Mouse (Mus musculus) kidney, embryonic 14.5 days (tissue): ENCODE data around the gene Ccdc85c. TPM values are rescaled to one million over a fixed set of nuclear protein-coding genes. Genes with fewer than 3 reads are reported as not detected.
A peak's percentile ranks its signal among the peaks of the same experiment; 100 is the strongest.

ENCODE experiments used
- ATAC-seq: fragments of 200-750 bp; cut with Nextera tagmentation; 2 replicates; pipeline ENCODE4 v1.8.0; 2017; ENCODE audit warnings: moderate number of reproducible peaks, mild to moderate bottlenecking, moderate TSS enrichment, moderate library complexity; ENCODE audit not compliant: low FRiP score, low TSS enrichment
- H3K27ac ChIP-seq: fragments of 300-500 bp; sonication (generic); 2 replicates; pipeline ENCODE4 v1.5.1; 2014; ENCODE audit warnings: low read depth, mild to moderate bottlenecking, low read length, moderate library complexity, mixed read lengths
- H3K27me3 ChIP-seq: fragments of 300-500 bp; sonication (generic); 2 replicates; pipeline ENCODE4 v1.6.1; 2014; ENCODE audit warnings: mild to moderate bottlenecking, low read length; ENCODE audit not compliant: control insufficient read depth, insufficient read depth
- H3K36me3 ChIP-seq: fragments of 300-500 bp; sonication (generic); 2 replicates; pipeline ENCODE4 v1.6.1; 2014; ENCODE audit warnings: low read length, mixed read lengths; ENCODE audit not compliant: control insufficient read depth, insufficient read depth
- H3K4me1 ChIP-seq: fragments of 300-500 bp; sonication (generic); 2 replicates; pipeline ENCODE4 v1.6.1; 2014; ENCODE audit warnings: low read length, mixed read lengths; ENCODE audit not compliant: control insufficient read depth, insufficient read depth
- H3K4me2 ChIP-seq: fragments of 300-500 bp; sonication (generic); replicated peaks from 2 replicates; pipeline ENCODE4 v1.6.1; 2014; ENCODE audit warnings: low read depth, mild to moderate bottlenecking, low read length
- H3K4me3 ChIP-seq: fragments of 300-500 bp; sonication (generic); 2 replicates; pipeline ENCODE4 v1.5.1; 2014; ENCODE audit warnings: mild to moderate bottlenecking, low read length
- H3K9ac ChIP-seq: fragments of 300-500 bp; sonication (generic); 2 replicates; pipeline ENCODE4 v1.6.1; 2014; ENCODE audit warnings: low read depth, mild to moderate bottlenecking, low read length, moderate library complexity
- H3K9me3 ChIP-seq: fragments of 300-500 bp; sonication (generic); 2 replicates; pipeline ENCODE4 v1.6.1; 2016; ENCODE audit warnings: low read length; ENCODE audit not compliant: control insufficient read depth
- WGBS: fragments of 180-500 bp; shearing (Covaris S2); extraction: QIAGEN DNeasy Blood & Tissue Kit; methylation state at CpG from one replicate; pipeline ENCODE4 v1.1.7; 2014; 5-methylcytosine and 5-hydroxymethylcytosine counted together
- polyA plus RNA-seq: library from polyadenylated mRNA; unstranded; fragments of >200 nt; fragmentation: Nextera tagmentation; extraction: Ambion mirVana; gene quantifications from 2 replicates; pipeline ENCODE4 v1.2.1, GENCODE M21; 2014

The Ccdc85c gene
- polyA plus RNA-seq, 1 experiment from 2014 or later = 9.9 TPM

- Histone ChIP-seq H3K4me1 (peaks cover 54% of the 10 kb centered on the region), H3K9me3 (no peaks in the 10 kb centered on the region), H3K27ac (no peak overlapping the region), H3K9ac (no peak overlapping the region), H3K36me3 (no peaks in the 10 kb centered on the region), H3K4me2 (no peak overlapping the region), H3K27me3 (no peaks in the 10 kb centered on the region), H3K4me3 (no peak overlapping the region)
- 71% methylated on average over 31 of the region's 31 CpGs for WGBS
- no peak for ATAC-seq
Observed at GRCm38 (mm10) chr12:108251034-108251792, 24.0 kb downstream of the Ccdc85c start.

GRCm38 (mm10) chr12:108249522-108249921 is 25.7 kb downstream of the Ccdc85c start:
- Histone ChIP-seq H3K4me1 (peaks cover 60% of the 10 kb centered on the region), H3K4me3 (no peak overlapping the region), H3K27me3 (no peaks in the 10 kb centered on the region), H3K27ac (no peak overlapping the region), H3K9ac (no peak overlapping the region), H3K9me3 (no peaks in the 10 kb centered on the region), H3K36me3 (no peaks in the 10 kb centered on the region), H3K4me2 (no peak overlapping the region)
- ATAC-seq = no peak
- 51% methylated on average over 10 of the region's 10 CpGs for WGBS

GRCm38 (mm10) chr12:108249019-108249418 is 26.2 kb downstream of the Ccdc85c start:
- H3K4me3 ChIP-seq = no peak overlapping the region
- H3K27me3 ChIP-seq = no peaks in the 10 kb centered on the region
- H3K9ac ChIP-seq = no peak overlapping the region
- H3K27ac ChIP-seq = no peak overlapping the region
- 93% methylated on average over 8 of the region's 8 CpGs for WGBS
- no peaks in the 10 kb centered on the region for H3K9me3 ChIP-seq
- no peak overlapping the region for H3K4me2 ChIP-seq
- peaks cover 64% of the 10 kb centered on the region for H3K4me1 ChIP-seq
- no peak for ATAC-seq
- no peaks in the 10 kb centered on the region for H3K36me3 ChIP-seq

GRCm38 (mm10) chr12:108246759-108247500 is 28.3 kb downstream of the Ccdc85c start:
- 76% methylated on average over 10 of the region's 10 CpGs for WGBS
- H3K9me3 ChIP-seq = no peaks in the 10 kb centered on the region
- H3K9ac ChIP-seq = no peak overlapping the region
- no peaks in the 10 kb centered on the region for H3K36me3 ChIP-seq
- no peak overlapping the region for H3K4me3 ChIP-seq
- H3K4me1 ChIP-seq = peaks cover 68% of the 10 kb centered on the region
- no peak for ATAC-seq
- no peak overlapping the region for H3K4me2 ChIP-seq
- no peaks in the 10 kb centered on the region for H3K27me3 ChIP-seq
- H3K27ac ChIP-seq = no peak overlapping the region

- Histone ChIP-seq H3K27ac (no peak overlapping the region), H3K4me2 (no peak overlapping the region), H3K9me3 (no peaks in the 10 kb centered on the region), H3K9ac (no peak overlapping the region), H3K4me3 (no peak overlapping the region), H3K36me3 (no peaks in the 10 kb centered on the region), H3K27me3 (no peaks in the 10 kb centered on the region), H3K4me1 (peaks cover 75% of the 10 kb centered on the region)
- WGBS = 42% methylated on average over 9 of the region's 9 CpGs
- no peak for ATAC-seq
Observed at GRCm38 (mm10) chr12:108245579-108245978, 29.6 kb downstream of the Ccdc85c start.

GRCm38 (mm10) chr12:108244778-108245177 is 30.4 kb downstream of the Ccdc85c start:
- peak; percentile 53 for ATAC-seq
- Histone ChIP-seq H3K4me1 (peaks cover 75% of the 10 kb centered on the region), H3K4me2 (peak overlapping the region; percentile 22; the same call in 1 of the 2 replicates), H3K9ac (no peak overlapping the region), H3K27me3 (no peaks in the 10 kb centered on the region), H3K27ac (peak overlapping the region; percentile 33; the same call in 1 of the 2 replicates), H3K9me3 (no peaks in the 10 kb centered on the region), H3K4me3 (no peak overlapping the region), H3K36me3 (no peaks in the 10 kb centered on the region)
- WGBS = 2% methylated on average over 8 of the region's 8 CpGs

GRCm38 (mm10) chr12:108242243-108242745 is 32.9 kb downstream of the Ccdc85c start:
- no peaks in the 10 kb centered on the region for H3K27me3 ChIP-seq
- 54% methylated on average over 20 of the region's 20 CpGs for WGBS
- H3K9ac ChIP-seq = 0 out of 2 replicates have a peak overlapping the region, but pooled peaks have one; percentile 8
- no peak for ATAC-seq
- peaks cover 85% of the 10 kb centered on the region for H3K4me1 ChIP-seq
- no peak overlapping the region for H3K27ac ChIP-seq
- no peaks in the 10 kb centered on the region for H3K9me3 ChIP-seq
- peak overlapping the region; percentile 8; the same call in 1 of the 2 replicates for H3K4me2 ChIP-seq
- no peaks in the 10 kb centered on the region for H3K36me3 ChIP-seq
- H3K4me3 ChIP-seq = no peak overlapping the region

- Histone ChIP-seq H3K27me3 (no peaks in the 10 kb centered on the region), H3K27ac (0 out of 2 replicates have a peak overlapping the region, but pooled peaks have one; percentile 32), H3K9me3 (no peaks in the 10 kb centered on the region), H3K4me2 (no peak overlapping the region), H3K9ac (no peak overlapping the region; the same call in 1 of the 2 replicates), H3K4me1 (peaks cover 79% of the 10 kb centered on the region), H3K4me3 (no peak overlapping the region), H3K36me3 (no peaks in the 10 kb centered on the region)
- WGBS = 33% methylated on average over 6 of the region's 6 CpGs
- ATAC-seq = no peak
Observed at GRCm38 (mm10) chr12:108241626-108242025, 33.6 kb downstream of the Ccdc85c start.
